Mouse (Mus musculus) liver, embryonic 13.5 days (tissue): ENCODE measurements at regions not wholly inside any gene's neighbourhood (a gene's known extent, or its start where the extent isn't known, plus 50 kb on each side); places are given as distances from the start of the nearest gene placed in this dataset.

Experiments used
- ATAC-seq: fragments of 200-750 bp; cut with Nextera tagmentation; 2 replicates; pipeline ENCODE4 v1.8.0; 2017; ENCODE audit warnings: low read depth, mild to moderate bottlenecking, moderate number of reproducible peaks, moderate library complexity
- DNase-seq: peaks from one replicate; pipeline ENCODE4 v3.0.0; 2022
- H3K27ac ChIP-seq: fragments of 300-500 bp; sonication (generic); 2 replicates; pipeline ENCODE4 v1.5.1; 2015; ENCODE audit warnings: moderate library complexity, mild to moderate bottlenecking, inconsistent platforms
- H3K27me3 ChIP-seq: fragments of 300-500 bp; sonication (generic); 2 replicates; pipeline ENCODE4 v1.6.1; 2015; ENCODE audit warnings: mild to moderate bottlenecking, inconsistent platforms
- H3K36me3 ChIP-seq: fragments of 300-500 bp; sonication (generic); 2 replicates; pipeline ENCODE4 v1.6.1; 2015; ENCODE audit warnings: mild to moderate bottlenecking, inconsistent platforms
- H3K4me1 ChIP-seq: fragments of 300-500 bp; sonication (generic); replicated peaks from 2 replicates; pipeline ENCODE4 v1.6.1; 2015; ENCODE audit warnings: inconsistent platforms
- H3K4me2 ChIP-seq: fragments of 300-500 bp; sonication (generic); 2 replicates; pipeline ENCODE4 v1.6.1; 2015; ENCODE audit warnings: inconsistent platforms, mild to moderate bottlenecking, moderate library complexity
- H3K4me3 ChIP-seq: fragments of 300-500 bp; sonication (generic); replicated peaks from 2 replicates; pipeline ENCODE4 v1.5.1; 2015; ENCODE audit warnings: mild to moderate bottlenecking, inconsistent platforms
- H3K9ac ChIP-seq: fragments of 300-500 bp; sonication (generic); 2 replicates; pipeline ENCODE4 v1.6.1; 2015; ENCODE audit warnings: mild to moderate bottlenecking, inconsistent platforms
- H3K9me3 ChIP-seq: fragments of 300-500 bp; sonication (generic); replicated peaks from 2 replicates; pipeline ENCODE4 v1.6.1; 2016; ENCODE audit warnings: inconsistent platforms
- WGBS: fragments of 180-500 bp; shearing (Covaris S2); methylation state at CpG from one replicate; pipeline ENCODE4 v1.1.7; 2015; ENCODE audit not compliant: insufficient replicate concordance; 5-methylcytosine and 5-hydroxymethylcytosine counted together

GRCm38 (mm10) chr17:49282498-49282897 lies 145.7 kb upstream of the Mocs1 start:
- Histone ChIP-seq H3K27me3 (no peaks in the 10 kb centered on the region), H3K4me2 (no peak overlapping the region), H3K9me3 (no peaks in the 10 kb centered on the region; the same call in 1 of the 2 replicates), H3K4me1 (no peaks in the 10 kb centered on the region), H3K36me3 (no peaks in the 10 kb centered on the region), H3K27ac (no peak overlapping the region), H3K4me3 (no peak overlapping the region), H3K9ac (no peak overlapping the region)
- ATAC-seq (no peak), DNase-seq (no peak)
- WGBS, result 72% methylated on average over 10 of the region's 10 CpGs

- no peak overlapping the region for H3K27ac ChIP-seq
- no peaks in the 10 kb centered on the region for H3K36me3 ChIP-seq
- H3K4me2 ChIP-seq, result no peak overlapping the region
- H3K9me3 ChIP-seq, result peaks cover 4% of the 10 kb centered on the region; the same call in 1 of the 2 replicates
- ATAC-seq (no peak), DNase-seq (no peak)
- H3K9ac ChIP-seq, result no peak overlapping the region
- no peaks in the 10 kb centered on the region for H3K27me3 ChIP-seq
- H3K4me3 ChIP-seq, result no peak overlapping the region
- WGBS, result 67% methylated on average over 5 of the region's 5 CpGs
- no peaks in the 10 kb centered on the region for H3K4me1 ChIP-seq
These were observed 144.7 kb upstream of the Mocs1 start for GRCm38 (mm10) chr17:49283491-49283890.

GRCm38 (mm10) chr17:49291636-49292035 lies 136.5 kb upstream of the Mocs1 start:
- H3K4me3 ChIP-seq, result no peak overlapping the region
- 0 out of 2 replicates have a peak, but pooled peaks cover 4% of the 10 kb centered on the region for H3K9me3 ChIP-seq
- no peak for DNase-seq
- no peak for ATAC-seq
- 46% methylated on average over 3 of the region's 3 CpGs for WGBS
- H3K27me3 ChIP-seq, result no peaks in the 10 kb centered on the region
- H3K9ac ChIP-seq, result no peak overlapping the region
- H3K27ac ChIP-seq, result no peak overlapping the region
- no peaks in the 10 kb centered on the region for H3K36me3 ChIP-seq
- no peak overlapping the region for H3K4me2 ChIP-seq
- H3K4me1 ChIP-seq, result no peaks in the 10 kb centered on the region

GRCm38 (mm10) chr17:49304461-49304860 lies 123.7 kb upstream of the Mocs1 start:
- no peaks in the 10 kb centered on the region for H3K27me3 ChIP-seq
- no peak overlapping the region for H3K4me3 ChIP-seq
- H3K4me1 ChIP-seq, result no peaks in the 10 kb centered on the region
- H3K9ac ChIP-seq, result no peak overlapping the region
- ATAC-seq (no peak), DNase-seq (no peak)
- no peak overlapping the region for H3K4me2 ChIP-seq
- H3K27ac ChIP-seq, result no peak overlapping the region
- WGBS, result 57% methylated on average over 3 of the region's 3 CpGs
- H3K9me3 ChIP-seq, result no peaks in the 10 kb centered on the region
- H3K36me3 ChIP-seq, result no peaks in the 10 kb centered on the region

- Histone ChIP-seq H3K4me3 (no peak overlapping the region), H3K9ac (no peak overlapping the region), H3K27ac (no peak overlapping the region), H3K4me1 (no peaks in the 10 kb centered on the region), H3K36me3 (no peaks in the 10 kb centered on the region), H3K9me3 (no peaks in the 10 kb centered on the region), H3K27me3 (no peaks in the 10 kb centered on the region), H3K4me2 (no peak overlapping the region)
- WGBS, result 61% methylated on average over 6 of the region's 6 CpGs
- DNase-seq, result no peak
- peak; percentile 82 for ATAC-seq
These were observed 123.0 kb upstream of the Mocs1 start for GRCm38 (mm10) chr17:49305116-49305515.

- Histone ChIP-seq H3K27ac (no peak overlapping the region), H3K9ac (no peak overlapping the region), H3K36me3 (no peaks in the 10 kb centered on the region), H3K4me1 (no peaks in the 10 kb centered on the region), H3K4me2 (no peak overlapping the region), H3K27me3 (no peaks in the 10 kb centered on the region), H3K9me3 (no peaks in the 10 kb centered on the region), H3K4me3 (no peak overlapping the region)
- WGBS, result 31% methylated on average over 5 of the region's 5 CpGs
- ATAC-seq (no peak), DNase-seq (no peak)
These were observed 119.1 kb upstream of the Mocs1 start for GRCm38 (mm10) chr17:49309079-49309478.

- Histone ChIP-seq H3K27ac (no peak overlapping the region), H3K4me2 (no peak overlapping the region), H3K9me3 (no peaks in the 10 kb centered on the region), H3K4me3 (no peak overlapping the region), H3K9ac (no peak overlapping the region), H3K27me3 (no peaks in the 10 kb centered on the region), H3K4me1 (no peaks in the 10 kb centered on the region), H3K36me3 (no peaks in the 10 kb centered on the region)
- WGBS, result 37% methylated on average over 2 of the region's 2 CpGs
- ATAC-seq (no peak), DNase-seq (no peak)
These were observed 114.0 kb upstream of the Mocs1 start for GRCm38 (mm10) chr17:49314196-49314595.

- Histone ChIP-seq H3K4me2 (no peak overlapping the region), H3K9me3 (no peaks in the 10 kb centered on the region), H3K4me1 (no peaks in the 10 kb centered on the region), H3K36me3 (no peaks in the 10 kb centered on the region), H3K27me3 (no peaks in the 10 kb centered on the region), H3K4me3 (no peak overlapping the region), H3K27ac (no peak overlapping the region), H3K9ac (no peak overlapping the region)
- 56% methylated on average over 4 of the region's 4 CpGs for WGBS
- no peak for DNase-seq
- ATAC-seq, result no peak
These were observed 100.6 kb upstream of the Mocs1 start for GRCm38 (mm10) chr17:49327524-49327923.

- Histone ChIP-seq H3K9me3 (0 out of 2 replicates have a peak, but pooled peaks cover 3% of the 10 kb centered on the region), H3K4me3 (no peak overlapping the region), H3K9ac (no peak overlapping the region), H3K27ac (no peak overlapping the region), H3K36me3 (no peaks in the 10 kb centered on the region), H3K4me1 (no peaks in the 10 kb centered on the region), H3K27me3 (no peaks in the 10 kb centered on the region), H3K4me2 (no peak overlapping the region)
- WGBS, result 76% methylated on average over 5 of the region's 5 CpGs
- no peak for DNase-seq
- ATAC-seq, result no peak
These were observed 92.8 kb upstream of the Mocs1 start for GRCm38 (mm10) chr17:49335318-49335717.

GRCm38 (mm10) chr17:49337881-49338280 lies 90.3 kb upstream of the Mocs1 start:
- Histone ChIP-seq H3K27me3 (no peaks in the 10 kb centered on the region), H3K4me2 (no peak overlapping the region), H3K27ac (no peak overlapping the region), H3K9me3 (0 out of 2 replicates have a peak, but pooled peaks cover 6% of the 10 kb centered on the region), H3K36me3 (no peaks in the 10 kb centered on the region), H3K9ac (no peak overlapping the region), H3K4me1 (no peaks in the 10 kb centered on the region), H3K4me3 (no peak overlapping the region)
- ATAC-seq (no peak), DNase-seq (no peak)
- WGBS, result 70% methylated on average over 5 of the region's 5 CpGs

GRCm38 (mm10) chr17:49342636-49343035 lies 85.5 kb upstream of the Mocs1 start:
- H3K9me3 ChIP-seq, result 0 out of 2 replicates have a peak, but pooled peaks cover 6% of the 10 kb centered on the region
- 44% methylated on average over 2 of the region's 2 CpGs for WGBS
- H3K4me2 ChIP-seq, result no peak overlapping the region
- no peaks in the 10 kb centered on the region for H3K4me1 ChIP-seq
- H3K27ac ChIP-seq, result no peak overlapping the region
- DNase-seq, result no peak
- H3K9ac ChIP-seq, result no peak overlapping the region
- no peak overlapping the region for H3K4me3 ChIP-seq
- ATAC-seq, result no peak
- H3K36me3 ChIP-seq, result no peaks in the 10 kb centered on the region
- H3K27me3 ChIP-seq, result no peaks in the 10 kb centered on the region

- H3K27ac ChIP-seq, result no peak overlapping the region
- ATAC-seq (no peak), DNase-seq (no peak)
- no peak overlapping the region for H3K9ac ChIP-seq
- WGBS, result 74% methylated on average over 5 of the region's 5 CpGs
- H3K27me3 ChIP-seq, result no peaks in the 10 kb centered on the region
- H3K4me2 ChIP-seq, result no peak overlapping the region
- H3K4me1 ChIP-seq, result no peaks in the 10 kb centered on the region
- no peak overlapping the region for H3K4me3 ChIP-seq
- no peaks in the 10 kb centered on the region for H3K36me3 ChIP-seq
- H3K9me3 ChIP-seq, result 0 out of 2 replicates have a peak, but pooled peaks cover 3% of the 10 kb centered on the region
These were observed 81.5 kb upstream of the Mocs1 start for GRCm38 (mm10) chr17:49346701-49347100.
